Mouse (Mus musculus) lung, postnatal 0 days (tissue): ENCODE results near the gene Tmod3.

Source experiments
- CTCF ChIP-seq: IDR thresholded peaks from 2 replicates; pipeline ENCODE4 v1.5.1; 2016; ENCODE audit warnings: antibody characterized with exemption, mild to moderate bottlenecking
- EP300 ChIP-seq: IDR thresholded peaks from 2 replicates; pipeline ENCODE4 v1.6.1; 2016; ENCODE audit warnings: antibody characterized with exemption, mild to moderate bottlenecking, control low read depth

- TF ChIP-seq CTCF (no peak), EP300 (no peak)
These were observed 25.0 kb downstream of the Tmod3 start for GRCm38 (mm10) chr9:75534431-75534962.
